Mouse (Mus musculus) C2C12 (cell line): ENCODE data around the gene Matn3. TPM values are rescaled to one million over a fixed set of nuclear protein-coding genes. Genes with fewer than 3 reads are reported as not detected.

Experiments used
- H3K27me3 ChIP-seq: one replicate; pipeline ENCODE4 v1.6.1; 2011; ENCODE audit not compliant: control insufficient read depth, insufficient read depth, insufficient read length
- H3K36me3 ChIP-seq: one replicate; pipeline ENCODE4 v1.6.1; 2011; ENCODE audit not compliant: control insufficient read depth, insufficient read depth
- H3K4me3 ChIP-seq: one replicate; pipeline ENCODE4 v1.5.1; 2011; ENCODE audit warnings: mild to moderate bottlenecking, control low read depth; ENCODE audit not compliant: poor library complexity, insufficient read depth, severe bottlenecking
- H3K79me2 ChIP-seq: one replicate; pipeline ENCODE4 v1.6.1; 2011; ENCODE audit not compliant: control insufficient read depth, insufficient read depth
- H3K79me3 ChIP-seq: one replicate; pipeline ENCODE4 v1.6.1; 2011; ENCODE audit warnings: low read depth, control low read depth
- H3ac ChIP-seq: one replicate; pipeline ENCODE3; 2011; ENCODE audit warnings: low read depth; ENCODE audit not compliant: control insufficient read depth, insufficient read length
- CEBPB ChIP-seq: IDR thresholded peaks from one replicate; pipeline ENCODE4 v1.6.1; 2011; ENCODE audit warnings: low read depth, mild to moderate bottlenecking, control low read depth, moderate library complexity
- CTCF ChIP-seq: IDR thresholded peaks from one replicate; pipeline ENCODE4 v1.5.1; 2011; ENCODE audit not compliant: control insufficient read depth, insufficient read depth, insufficient read length
- FOSL1 ChIP-seq: IDR thresholded peaks from one replicate; pipeline ENCODE4 v1.8.0; 2011; ENCODE audit warnings: mild to moderate bottlenecking, low read length; ENCODE audit not compliant: poor library complexity, insufficient read depth, severe bottlenecking
- MAX ChIP-seq: IDR thresholded peaks from one replicate; pipeline ENCODE4 v1.6.1; 2011; ENCODE audit warnings: mild to moderate bottlenecking, control low read depth
- MYOD1 ChIP-seq: IDR thresholded peaks from one replicate; pipeline ENCODE4 v1.6.1; 2011; ENCODE audit warnings: low read depth; ENCODE audit not compliant: control insufficient read depth, insufficient read length
- MYOG ChIP-seq: IDR thresholded peaks from one replicate; pipeline ENCODE4 v1.6.1; 2011; ENCODE audit not compliant: control insufficient read depth, insufficient read length; ENCODE audit errors: extremely low read depth
- USF1 ChIP-seq: IDR thresholded peaks from one replicate; pipeline ENCODE4 v1.6.1; 2011; ENCODE audit warnings: low read depth, mild to moderate bottlenecking, control low read depth, moderate library complexity
- polyA plus RNA-seq: library from polyadenylated mRNA; unstranded; fragments of >200 nt; fragmentation: generic; extraction: Trizol; gene quantifications from one replicate; pipeline ENCODE4 v1.2.1, GENCODE M21; 2012; ENCODE audit warnings: missing spikeins

Matn3 gene
- polyA plus RNA-seq, 1 experiment: 0.16 TPM

GRCm38 (mm10) chr12:8961607-8962316 lies 14.0 kb downstream of the Matn3 start:
- no peak for TF ChIP-seq CTCF
- Histone ChIP-seq H3K4me3 (no peak overlapping the region), H3ac (no peak overlapping the region), H3K36me3 (no peaks in the 10 kb centered on the region), H3K79me3 (no peaks in the 10 kb centered on the region), H3K79me2 (no peaks in the 10 kb centered on the region), H3K27me3 (no peaks in the 10 kb centered on the region)

- H3K79me2 ChIP-seq: peaks cover 6% of the 10 kb centered on the region
- no peaks in the 10 kb centered on the region for H3K79me3 ChIP-seq
- H3K4me3 ChIP-seq: no peak overlapping the region
- H3K36me3 ChIP-seq: no peaks in the 10 kb centered on the region
- no peaks in the 10 kb centered on the region for H3K27me3 ChIP-seq
- TF ChIP-seq MYOG: no peak
- TF ChIP-seq USF1: peak; percentile 87
- peak; percentile 85 for TF ChIP-seq MAX
- TF ChIP-seq MYOD1: peak; percentile 66
- no peak overlapping the region for H3ac ChIP-seq
Observed at GRCm38 (mm10) chr12:8969828-8970227, 22.1 kb downstream of the Matn3 start.

- H3ac ChIP-seq: peak within 1 kb of the TSS; percentile 67
- H3K4me3 ChIP-seq: peak within 1 kb of the TSS; percentile 58
- H3K79me2 ChIP-seq: peaks cover 9% of the 10 kb centered on the region
- no peaks in the 10 kb centered on the region for H3K27me3 ChIP-seq
- peaks cover 5% of the 10 kb centered on the region for H3K36me3 ChIP-seq
- H3K79me3 ChIP-seq: peaks cover 2% of the 10 kb centered on the region
- TF ChIP-seq MAX (peak; percentile 32), CTCF (no peak), MYOD1 (no peak)
Observed at GRCm38 (mm10) chr12:8973820-8974465, 26.2 kb downstream of the Matn3 start, which contains the start of gene Wdr35. TSS of gene Wdr35 (plus strand) at chr12:8973892.

GRCm38 (mm10) chr12:8975076-8975475 lies 27.3 kb downstream of the Matn3 start:
- Histone ChIP-seq H3K4me3 (no peak overlapping the region), H3K27me3 (no peaks in the 10 kb centered on the region), H3ac (no peak overlapping the region), H3K79me2 (peaks cover 9% of the 10 kb centered on the region), H3K79me3 (peaks cover 2% of the 10 kb centered on the region), H3K36me3 (peaks cover 16% of the 10 kb centered on the region)
- TF ChIP-seq MAX (no peak), MYOD1 (no peak), CEBPB (no peak), USF1 (no peak), FOSL1 (no peak), MYOG (no peak)

- no peak overlapping the region for H3ac ChIP-seq
- TF ChIP-seq MAX: no peak
- no peak for TF ChIP-seq FOSL1
- no peak for TF ChIP-seq MYOD1
- TF ChIP-seq CTCF: no peak
- no peak for TF ChIP-seq USF1
- no peak for TF ChIP-seq MYOG
- TF ChIP-seq CEBPB: no peak
- H3K79me3 ChIP-seq: no peaks in the 10 kb centered on the region
- no peaks in the 10 kb centered on the region for H3K27me3 ChIP-seq
- peaks cover 16% of the 10 kb centered on the region for H3K36me3 ChIP-seq
- H3K4me3 ChIP-seq: no peak overlapping the region
- no peaks in the 10 kb centered on the region for H3K79me2 ChIP-seq
Observed at GRCm38 (mm10) chr12:8993231-8993630, 45.5 kb downstream of the Matn3 start.

- TF ChIP-seq CEBPB: no peak
- TF ChIP-seq MYOG: no peak
- no peak for TF ChIP-seq MAX
- no peak for TF ChIP-seq MYOD1
- no peak for TF ChIP-seq FOSL1
- no peak for TF ChIP-seq CTCF
- no peak for TF ChIP-seq USF1
- H3K27me3 ChIP-seq: no peaks in the 10 kb centered on the region
- H3K79me3 ChIP-seq: no peaks in the 10 kb centered on the region
- no peak overlapping the region for H3ac ChIP-seq
- no peak overlapping the region for H3K4me3 ChIP-seq
- H3K79me2 ChIP-seq: no peaks in the 10 kb centered on the region
- peaks cover 3% of the 10 kb centered on the region for H3K36me3 ChIP-seq
Observed at GRCm38 (mm10) chr12:8998318-8998717, 50.6 kb downstream of the Matn3 start.
